Mouse (Mus musculus) brain, embryonic 14.5 days (tissue): Measurements from ENCODE around the gene 1700066M21Rik. TPM values are rescaled to one million over a fixed set of nuclear protein-coding genes. Genes with fewer than 3 reads are reported as not detected.
A peak's percentile ranks its signal among the peaks of the same experiment; 100 is the strongest.

Experiments
- DNase-seq: peaks from one replicate; pipeline ENCODE4 v3.0.0-alpha.2; 2011; ENCODE audit warnings: low read depth
- CTCF ChIP-seq: fragments of 200-500 bp; IDR thresholded peaks from 2 replicates; pipeline ENCODE4 v1.5.1; 2012; ENCODE audit warnings: inconsistent platforms, mild to moderate bottlenecking, moderate library complexity, borderline replicate concordance; ENCODE audit not compliant: insufficient read depth, insufficient read length; ENCODE audit errors: extremely low read depth
- POLR2A ChIP-seq: fragments of 200-500 bp; IDR thresholded peaks from 2 replicates; pipeline ENCODE4 v1.6.1; 2012; ENCODE audit warnings: mild to moderate bottlenecking, inconsistent platforms, borderline replicate concordance; ENCODE audit not compliant: poor library complexity, insufficient read depth, insufficient read length, severe bottlenecking; ENCODE audit errors: extremely low read depth
- polyA plus RNA-seq: library from polyadenylated mRNA; depleted of rRNA; stranded (reverse); fragments of >200 nt; gene quantifications from 2 replicates; pipeline ENCODE4 v1.2.3, GENCODE M21; 2012; rRNA removed

Gene 1700066M21Rik
- polyA plus RNA-seq, result 9.9 and 17.4 TPM in 2 replicates

- TF ChIP-seq POLR2A (peak; percentile 99), CTCF (no peak)
- DNase-seq, result peak; percentile 98
These were observed at the start of gene 1700066M21Rik for GRCm38 (mm10) chr1:57377376-57378341. Gene 1700066M21Rik, plus strand, starts transcription at chr1:57377620.

GRCm38 (mm10) chr1:57329285-57330093 lies 47.9 kb upstream of the 1700066M21Rik start:
- DNase-seq, result peak; percentile 88
- no peak for TF ChIP-seq CTCF
- no peak for TF ChIP-seq POLR2A

GRCm38 (mm10) chr1:57330228-57330627 lies 47.2 kb upstream of the 1700066M21Rik start:
- TF ChIP-seq POLR2A, result no peak
- TF ChIP-seq CTCF, result no peak
- DNase-seq, result peak; percentile 96

GRCm38 (mm10) chr1:57332040-57332439 lies 45.4 kb upstream of the 1700066M21Rik start:
- TF ChIP-seq CTCF (no peak), POLR2A (no peak)
- DNase-seq, result no peak

GRCm38 (mm10) chr1:57333550-57334213 lies 43.7 kb upstream of the 1700066M21Rik start:
- DNase-seq, result peak; percentile 90
- TF ChIP-seq CTCF (no peak), POLR2A (no peak)

GRCm38 (mm10) chr1:57335200-57335599 lies 42.2 kb upstream of the 1700066M21Rik start:
- no peak for TF ChIP-seq POLR2A
- no peak for TF ChIP-seq CTCF
- DNase-seq, result no peak

GRCm38 (mm10) chr1:57339156-57339796 lies 38.1 kb upstream of the 1700066M21Rik start:
- 0 out of 2 replicates have a peak, but pooled peaks have one; percentile 7 for TF ChIP-seq CTCF
- TF ChIP-seq POLR2A, result no peak
- DNase-seq, result peak; percentile 68

- peak; percentile 33 for DNase-seq
- no peak for TF ChIP-seq CTCF
- no peak for TF ChIP-seq POLR2A
These were observed 36.2 kb upstream of the 1700066M21Rik start for GRCm38 (mm10) chr1:57341197-57341596.

- TF ChIP-seq CTCF (no peak), POLR2A (no peak)
- DNase-seq, result no peak
These were observed 29.9 kb upstream of the 1700066M21Rik start for GRCm38 (mm10) chr1:57347487-57347886.

- TF ChIP-seq CTCF (no peak), POLR2A (no peak)
- no peak for DNase-seq
These were observed 25.5 kb upstream of the 1700066M21Rik start for GRCm38 (mm10) chr1:57351941-57352340.

GRCm38 (mm10) chr1:57358546-57358945 lies 18.9 kb upstream of the 1700066M21Rik start:
- TF ChIP-seq POLR2A, result no peak
- no peak for TF ChIP-seq CTCF
- DNase-seq, result peak; percentile 46

- no peak for DNase-seq
- no peak for TF ChIP-seq CTCF
- no peak for TF ChIP-seq POLR2A
These were observed 10.0 kb upstream of the 1700066M21Rik start for GRCm38 (mm10) chr1:57367446-57367845.
